Mouse (Mus musculus) CH12.LX (cell line): ENCODE results near the gene Ggps1. TPM values are rescaled to one million over a fixed set of nuclear protein-coding genes. Genes with fewer than 3 reads are reported as not detected.
A peak's percentile ranks its signal among the peaks of the same experiment; 100 is the strongest.

Experiments used
- DNase-seq: peaks from one replicate; pipeline ENCODE4 v3.0.0-alpha.2; 2013; ENCODE audit errors: extremely low read depth
- H3K27ac ChIP-seq: 2 replicates; pipeline ENCODE4 v1.5.1; 2012; ENCODE audit warnings: low read depth, mild to moderate bottlenecking, control low read depth, moderate library complexity; ENCODE audit not compliant: insufficient read depth
- H3K27me3 ChIP-seq: replicated peaks from 2 replicates; pipeline ENCODE3; 2012; ENCODE audit warnings: inconsistent platforms
- H3K36me3 ChIP-seq, 2 experiments: replicated peaks in 1 of 2; 2 replicates each; pipeline versions ENCODE3 to v1.6.1; 2012; ENCODE audit warnings: inconsistent platforms in 1 of 2, low read length in 1 of 2, mild to moderate bottlenecking in 1 of 2, mixed read lengths in 1 of 2, moderate library complexity in 1 of 2; ENCODE audit not compliant: control insufficient read depth in 1 of 2, insufficient read depth in 1 of 2
- H3K4me1 ChIP-seq, 2 experiments: 2 replicates each; pipeline ENCODE4 v1.6.1; 2012; ENCODE audit warnings: inconsistent platforms in 1 of 2, moderate library complexity in 1 of 2; ENCODE audit not compliant: insufficient read depth in 2 of 2, control insufficient read depth in 1 of 2
- H3K4me2 ChIP-seq: 2 replicates; pipeline ENCODE4 v1.6.1; 2012; ENCODE audit warnings: low read depth, mild to moderate bottlenecking, control low read depth; ENCODE audit not compliant: poor library complexity, insufficient read depth, severe bottlenecking
- H3K4me3 ChIP-seq, 3 experiments: fragments of 150-350 bp in 1 of 3; sonication (generic) in 1 of 3; replicated peaks in 1 of 3; 2 replicates each; pipeline versions ENCODE3 to v1.5.1; 2011 to 2012; ENCODE audit warnings: low read depth in 2 of 3, low read length in 2 of 3, mild to moderate bottlenecking in 2 of 3, moderate library complexity in 2 of 3, control low read depth in 1 of 3, improper control_type of control experiment in 1 of 3, inconsistent platforms in 1 of 3, mixed read lengths in 1 of 3; ENCODE audit not compliant: poor library complexity in 1 of 3
- H3K79me2 ChIP-seq: replicated peaks from 2 replicates; pipeline ENCODE4 v1.6.1; 2012; ENCODE audit warnings: mild to moderate bottlenecking, moderate library complexity; ENCODE audit not compliant: control insufficient read depth, poor library complexity, insufficient read depth, severe bottlenecking; ENCODE audit errors: extremely low read depth
- H3K9ac ChIP-seq: 2 replicates; pipeline ENCODE4 v1.6.1; 2012; ENCODE audit warnings: low read depth, mild to moderate bottlenecking, control low read depth, moderate library complexity; ENCODE audit not compliant: insufficient read depth
- H3K9me3 ChIP-seq: replicated peaks from 2 replicates; pipeline ENCODE3; 2012; ENCODE audit warnings: low read length, inconsistent platforms, mixed read lengths
- CTCF ChIP-seq, 2 experiments: IDR thresholded peaks in 1 of 2; conservative IDR thresholded peaks in 1 of 2; 2 replicates each; pipeline ENCODE4 v1.5.1; 2011 to 2012; ENCODE audit warnings: low read depth in 2 of 2, low read length in 2 of 2, improper control_type of control experiment in 1 of 2, inconsistent platforms in 1 of 2, mild to moderate bottlenecking in 1 of 2, moderate library complexity in 1 of 2
- EP300 ChIP-seq: IDR thresholded peaks from 2 replicates; pipeline ENCODE4 v1.6.1; 2011; ENCODE audit warnings: low read length, improper control_type of control experiment
- ETS1 ChIP-seq: conservative IDR thresholded peaks from 2 replicates; pipeline ENCODE4 v1.6.1; 2012; ENCODE audit warnings: low read depth, mild to moderate bottlenecking, inconsistent platforms, low read length, improper control_type of control experiment, moderate library complexity
- KAT2A ChIP-seq: IDR thresholded peaks from 2 replicates; pipeline ENCODE4 v1.6.1; 2012; ENCODE audit warnings: low read length, improper control_type of control experiment, inconsistent platforms; ENCODE audit not compliant: insufficient replicate concordance
- MAFK ChIP-seq: IDR thresholded peaks from 2 replicates; pipeline ENCODE4 v1.6.1; 2011; ENCODE audit warnings: low read length, improper control_type of control experiment; ENCODE audit not compliant: insufficient replicate concordance
- MEF2A ChIP-seq: IDR thresholded peaks from 2 replicates; pipeline ENCODE4 v1.6.1; 2014; ENCODE audit warnings: low read depth, mild to moderate bottlenecking, inconsistent platforms, low read length, improper control_type of control experiment, borderline replicate concordance
- NRF1 ChIP-seq: IDR thresholded peaks from 2 replicates; pipeline ENCODE4 v1.6.1; 2014; ENCODE audit warnings: low read depth, mild to moderate bottlenecking, inconsistent platforms, low read length, improper control_type of control experiment, moderate library complexity
- PAX5 ChIP-seq: IDR thresholded peaks from 2 replicates; pipeline ENCODE4 v1.6.1; 2012; ENCODE audit warnings: low read length, inconsistent platforms, mixed read lengths
- SIN3A ChIP-seq: IDR thresholded peaks from 2 replicates; pipeline ENCODE4 v1.6.1; 2012; ENCODE audit warnings: low read length, improper control_type of control experiment, inconsistent platforms
- SMC3 ChIP-seq: IDR thresholded peaks from 2 replicates; pipeline ENCODE4 v1.6.1; 2011; ENCODE audit warnings: low read depth, low read length, improper control_type of control experiment
- TBP ChIP-seq: conservative IDR thresholded peaks from 2 replicates; pipeline ENCODE4 v1.6.1; 2011; ENCODE audit warnings: low read depth, low read length, improper control_type of control experiment
- USF1 ChIP-seq: IDR thresholded peaks from 2 replicates; pipeline ENCODE4 v1.6.1; 2014; ENCODE audit warnings: low read depth, mild to moderate bottlenecking, inconsistent platforms, low read length, improper control_type of control experiment
- ZC3H11A ChIP-seq: IDR thresholded peaks from 2 replicates; pipeline ENCODE4 v1.6.1; 2012; ENCODE audit warnings: low read depth, mild to moderate bottlenecking, inconsistent platforms, low read length, improper control_type of control experiment
- ZNF384 ChIP-seq: IDR thresholded peaks from 2 replicates; pipeline ENCODE4 v1.6.1; 2012; ENCODE audit warnings: low read depth, low read length, improper control_type of control experiment, inconsistent platforms
- dilution Hi-C: fragments of 300-500 bp; cut with MboI; formaldehyde crosslinking; loops from 2 replicates; pipeline ENCODE4 v1.14.3; 2020; ENCODE audit warnings: low sequenced_read_pairs; ENCODE audit not compliant: extremely low pct_unique_long_range_greater_than_20kb, extremely low pct_ligation_motif_present
- in situ Hi-C: fragments of 300-500 bp; cut with MboI; formaldehyde crosslinking; loops from 3 replicates; pipeline ENCODE4 v1.14.3; 2019; ENCODE audit warnings: low sequenced_read_pairs, low pct_ligation_motif_present, low pct_unique_long_range_greater_than_20kb, mixed read lengths
- polyA plus RNA-seq: library from polyadenylated mRNA; unstranded; fragments of >175 nt; gene quantifications from 2 replicates; pipeline ENCODE4 v1.2.1, GENCODE M21; 2012; ENCODE audit warnings: low read depth; ENCODE audit not compliant: insufficient read length
- total RNA-seq, 2 experiments: library from RNA; depleted of rRNA; stranded (reverse); fragments of 300-350 nt in 1 of 2; fragments of >200 nt in 1 of 2; gene quantifications; 2 replicates each; pipeline ENCODE4 v1.2.3; 2012 to 2014

Ggps1 gene
- total and polyA plus RNA-seq, 3 experiments: 21.6 to 48.7 (median 38.0) TPM

DNA sequence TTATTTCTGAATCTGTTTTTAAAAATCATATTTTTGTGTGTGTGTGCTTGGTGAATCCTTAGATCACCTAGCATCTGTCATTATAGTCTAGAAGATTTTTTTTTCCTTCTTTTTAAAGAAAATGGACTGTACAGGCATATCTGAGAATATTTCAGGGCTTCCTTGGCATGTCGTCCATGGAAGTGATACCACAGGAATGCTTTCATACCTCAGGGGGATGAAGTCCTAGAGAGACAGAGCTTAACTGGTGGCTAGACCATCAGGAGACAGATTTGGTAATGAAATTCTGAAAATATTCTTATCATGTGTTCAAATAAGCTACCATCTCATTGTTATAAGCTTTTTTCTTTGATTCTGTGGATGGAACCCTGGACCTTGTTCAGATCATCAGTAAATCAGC, 39.7 kb upstream of the Ggps1 start:
- dilution Hi-C loops: no loop called here

DNA sequence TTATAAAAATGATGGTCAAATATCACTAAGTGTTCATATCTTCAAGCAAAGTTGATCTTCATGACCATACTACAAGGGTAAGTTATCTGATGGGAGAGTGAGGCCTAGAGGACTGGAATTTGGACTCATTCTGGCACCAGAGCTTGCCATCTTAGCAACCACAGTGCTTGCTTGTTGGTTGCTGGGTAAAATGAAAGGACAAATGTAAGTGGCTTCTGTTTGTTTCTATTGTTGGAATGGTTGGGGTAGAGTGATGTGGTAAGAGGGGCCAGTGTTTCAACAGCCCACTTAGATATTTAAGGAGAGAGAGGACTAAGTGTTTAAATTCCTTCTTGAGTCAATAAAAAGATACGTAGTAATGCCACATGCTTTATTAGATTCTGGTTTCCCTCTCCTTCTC, 25.4 kb upstream of the Ggps1 start:
- DNase-seq: no peak
- Histone ChIP-seq H3K36me3 (peaks cover 0 to 12% of the 10 kb centered on the region in 2 experiments), H3K27me3 (no peaks in the 10 kb centered on the region), H3K79me2 (peaks cover 24% of the 10 kb centered on the region), H3K4me3 (no peak overlapping the region), H3K9ac (no peak overlapping the region), H3K9me3 (no peaks in the 10 kb centered on the region), H3K4me1 (peaks cover 3 to 7% of the 10 kb centered on the region in 2 experiments; a peak in 2 of 4 replicates), H3K4me2 (no peak overlapping the region), H3K27ac (no peak overlapping the region)
- no peak for TF ChIP-seq SMC3
- no peak for TF ChIP-seq USF1
- no peak for TF ChIP-seq KAT2A
- no peak for TF ChIP-seq TBP
- dilution Hi-C loops (no loop called here), in situ Hi-C loops (no loop called here)

More for the DNA sequence above, 39.7 kb upstream of the Ggps1 start:
- in situ Hi-C loops: no loop called here
- Histone ChIP-seq H3K27me3 (no peaks in the 10 kb centered on the region), H3K27ac (no peak overlapping the region), H3K4me3 (no peak overlapping the region), H3K4me2 (no peak overlapping the region), H3K9ac (no peak overlapping the region), H3K9me3 (no peaks in the 10 kb centered on the region), H3K36me3 (peaks cover 0 to 5% of the 10 kb centered on the region in 2 experiments), H3K4me1 (no peaks in the 10 kb centered on the region), H3K79me2 (peaks cover 7% of the 10 kb centered on the region)
- TF ChIP-seq ZNF384 (no peak), PAX5 (no peak), EP300 (no peak), CTCF (conservative IDR thresholded peaks at IDR 0.05 in 1 of 2, IDR thresholded peaks at IDR 0.05 in 1 of 2; ENCODE audit: low read depth in 2 of 2, low read length in 2 of 2) (no peak), ZC3H11A (no peak), SIN3A (no peak), SMC3 (no peak), MEF2A (no peak), ETS1 (no peak)
- no peak for DNase-seq

- TF ChIP-seq MAFK (peak; percentile 84), NRF1 (no peak)
- Histone ChIP-seq H3K4me2 (no peak overlapping the region), H3K9me3 (no peaks in the 10 kb centered on the region), H3K9ac (no peak overlapping the region), H3K79me2 (peaks cover 44% of the 10 kb centered on the region), H3K36me3 (peaks cover 3 to 20% of the 10 kb centered on the region in 2 experiments), H3K4me3 (no peak overlapping the region), H3K27me3 (no peaks in the 10 kb centered on the region), H3K4me1 (peaks cover 0 to 20% of the 10 kb centered on the region in 2 experiments; a peak in 3 of 4 replicates), H3K27ac (no peak overlapping the region)
- DNase-seq: no peak
- dilution Hi-C loops (no loop called here), in situ Hi-C loops (no loop called here)
Observed at GRCm38 (mm10) chr13:14075326-14075725, 12.0 kb upstream of the Ggps1 start.
